Mouse (Mus musculus): Measurements from ENCODE around the gene Sergef.

Sergef gene

GRCm38 (mm10) chr7:46578091-46578490 is 61.5 kb downstream of the Sergef start:
- no peak for DNase-seq (ENCODE audit: low read depth, low spot score)

- DNase-seq (ENCODE audit: low read depth, low spot score): no peak
These were observed 63.7 kb downstream of the Sergef start for GRCm38 (mm10) chr7:46575897-46576296.

- no peak for DNase-seq (ENCODE audit: low read depth, low spot score)
These were observed 66.6 kb downstream of the Sergef start for GRCm38 (mm10) chr7:46572803-46573594.

GRCm38 (mm10) chr7:46569509-46569908 is 70.1 kb downstream of the Sergef start:
- peak; percentile 50 for DNase-seq (ENCODE audit: low read depth, low spot score)

GRCm38 (mm10) chr7:46566318-46567007 is 73.1 kb downstream of the Sergef start:
- DNase-seq (ENCODE audit: low read depth, low spot score): no peak

GRCm38 (mm10) chr7:46565374-46565773 is 74.2 kb downstream of the Sergef start:
- peak; percentile 6 for DNase-seq (ENCODE audit: low read depth, low spot score)

- DNase-seq (ENCODE audit: low read depth, low spot score): peak; percentile 22
These were observed 75.8 kb downstream of the Sergef start for GRCm38 (mm10) chr7:46563801-46564200.

- no peak for DNase-seq (ENCODE audit: low read depth, low spot score)
These were observed 79.5 kb downstream of the Sergef start for GRCm38 (mm10) chr7:46560061-46560460.

- no peak for DNase-seq (ENCODE audit: low read depth, low spot score)
These were observed 80.0 kb downstream of the Sergef start for GRCm38 (mm10) chr7:46559643-46560042.

- DNase-seq (ENCODE audit: low read depth, low spot score): no peak
These were observed 80.6 kb downstream of the Sergef start for GRCm38 (mm10) chr7:46559006-46559405.

GRCm38 (mm10) chr7:46557996-46558395 is 81.6 kb downstream of the Sergef start:
- no peak for DNase-seq (ENCODE audit: low read depth, low spot score)

GRCm38 (mm10) chr7:46557387-46557786 is 82.2 kb downstream of the Sergef start:
- no peak for DNase-seq (ENCODE audit: low read depth, low spot score)

GRCm38 (mm10) chr7:46556358-46557118 is 83.1 kb downstream of the Sergef start:
- DNase-seq (ENCODE audit: low read depth, low spot score): no peak

- no peak for DNase-seq (ENCODE audit: low read depth, low spot score)
These were observed 83.9 kb downstream of the Sergef start for GRCm38 (mm10) chr7:46555731-46556130.

- DNase-seq (ENCODE audit: low read depth, low spot score): no peak
These were observed 84.8 kb downstream of the Sergef start for GRCm38 (mm10) chr7:46554855-46555254.

GRCm38 (mm10) chr7:46554003-46554402 is 85.6 kb downstream of the Sergef start:
- no peak for DNase-seq (ENCODE audit: low read depth, low spot score)

GRCm38 (mm10) chr7:46551935-46552752 is 87.5 kb downstream of the Sergef start:
- no peak for DNase-seq (ENCODE audit: low read depth, low spot score)

GRCm38 (mm10) chr7:46551173-46551572 is 88.4 kb downstream of the Sergef start:
- DNase-seq (ENCODE audit: low read depth, low spot score): no peak

- DNase-seq (ENCODE audit: low read depth, low spot score): no peak
These were observed 91.5 kb downstream of the Sergef start for GRCm38 (mm10) chr7:46548124-46548523.

- no peak for DNase-seq (ENCODE audit: low read depth, low spot score)
These were observed 92.0 kb downstream of the Sergef start for GRCm38 (mm10) chr7:46547642-46548041.

- DNase-seq (ENCODE audit: low read depth, low spot score): no peak
These were observed 93.1 kb downstream of the Sergef start for GRCm38 (mm10) chr7:46546539-46546938.

Data from CD4-positive, CD25-positive, alpha-beta regulatory T cell, adult 2 months (primary cell).